Mouse (Mus musculus) heart, postnatal 0 days (tissue): ENCODE measurements around the gene Kirrel. TPM values are rescaled to one million over a fixed set of nuclear protein-coding genes. Genes with fewer than 3 reads are reported as not detected.
A peak's percentile ranks its signal among the peaks of the same experiment; 100 is the strongest.

Experiments
- ATAC-seq: fragments of 200-750 bp; cut with Nextera tagmentation; 2 replicates; pipeline ENCODE4 v1.8.0; 2017; ENCODE audit warnings: low read depth, moderate number of reproducible peaks, moderate library complexity; ENCODE audit not compliant: insufficient read depth
- DNase-seq: peaks from one replicate; pipeline ENCODE4 v3.0.0-alpha.2; 2016; ENCODE audit warnings: low spot score
- H3K27ac ChIP-seq: fragments of 300-500 bp; sonication (generic); 2 replicates; pipeline ENCODE4 v1.5.1; 2014; ENCODE audit warnings: low read depth, mild to moderate bottlenecking
- H3K27me3 ChIP-seq: fragments of 300-500 bp; sonication (generic); 2 replicates; pipeline ENCODE4 v1.6.1; 2014; ENCODE audit warnings: low read length, mixed read lengths; ENCODE audit not compliant: control insufficient read depth, insufficient read depth
- H3K36me3 ChIP-seq: fragments of 300-500 bp; sonication (generic); replicated peaks from 2 replicates; pipeline ENCODE4 v1.6.1; 2014; ENCODE audit warnings: low read length, mixed read lengths; ENCODE audit not compliant: control insufficient read depth, insufficient read depth
- H3K4me1 ChIP-seq: fragments of 300-500 bp; sonication (generic); 2 replicates; pipeline ENCODE4 v1.6.1; 2014; ENCODE audit warnings: antibody characterized with exemption; ENCODE audit not compliant: control insufficient read depth, insufficient read depth
- H3K4me2 ChIP-seq: fragments of 300-500 bp; sonication (generic); 2 replicates; pipeline ENCODE4 v1.6.1; 2014; ENCODE audit warnings: low read depth, mild to moderate bottlenecking, low read length, moderate library complexity
- H3K4me3 ChIP-seq: fragments of 300-500 bp; sonication (generic); 2 replicates; pipeline ENCODE4 v1.5.1; 2014; ENCODE audit warnings: low read depth, low read length
- H3K9ac ChIP-seq: fragments of 300-500 bp; sonication (generic); replicated peaks from 2 replicates; pipeline ENCODE4 v1.6.1; 2014; ENCODE audit warnings: low read depth, low read length, mixed read lengths
- H3K9me3 ChIP-seq: fragments of 300-500 bp; sonication (generic); replicated peaks from 2 replicates; pipeline ENCODE4 v1.6.1; 2016; ENCODE audit warnings: low read length; ENCODE audit not compliant: control insufficient read depth
- CTCF ChIP-seq: IDR thresholded peaks from 2 replicates; pipeline ENCODE4 v1.5.1; 2016; ENCODE audit warnings: antibody characterized with exemption, control low read depth, low read depth
- EP300 ChIP-seq: IDR thresholded peaks from 2 replicates; pipeline ENCODE4 v1.6.1; 2016; ENCODE audit warnings: antibody characterized with exemption, low read depth
- WGBS: fragments of 180-500 bp; shearing (Covaris S2); extraction: QIAGEN DNeasy Blood & Tissue Kit; methylation state at CpG from one replicate; pipeline ENCODE4 v1.1.7; 2014; 5-methylcytosine and 5-hydroxymethylcytosine counted together
- polyA plus RNA-seq: library from polyadenylated mRNA; unstranded; fragments of >200 nt; fragmentation: Nextera tagmentation; extraction: Ambion mirVana; gene quantifications from 2 replicates; pipeline ENCODE4 v1.2.1, GENCODE M21; 2015
- total RNA-seq: library from RNA; depleted of rRNA; stranded (reverse); fragments of >200 nt; gene quantifications from 2 replicates; pipeline ENCODE4 v1.2.3, GENCODE M21; 2014; ENCODE audit warnings: low replicate concordance

Gene Kirrel
- total and polyA plus RNA-seq, 2 experiments from 2014 or later, result 3.5 to 13.9 TPM

DNA sequence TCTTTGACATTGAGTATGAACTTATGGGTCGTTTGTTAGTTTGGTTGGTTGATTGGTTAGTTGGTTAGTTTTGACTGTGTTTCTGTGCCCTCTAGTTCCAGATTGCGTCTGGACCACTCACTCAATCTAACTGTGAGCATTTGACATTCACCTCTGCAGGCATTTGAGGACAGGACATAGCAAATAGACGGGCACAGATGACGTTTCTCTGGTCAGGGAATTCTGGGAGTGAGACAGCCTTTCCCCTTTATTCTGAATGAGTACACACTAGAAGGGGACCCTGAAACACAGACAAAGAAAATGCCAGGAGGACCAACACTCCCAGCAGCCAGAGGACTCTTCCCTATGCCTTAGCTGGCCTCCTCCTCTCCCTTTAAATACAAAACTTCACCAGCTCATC lies 2.1 kb upstream of the Kirrel start:
- DNase-seq (no peak), ATAC-seq (no peak)
- 54% methylated on average over 4 of the region's 4 CpGs for WGBS

DNA sequence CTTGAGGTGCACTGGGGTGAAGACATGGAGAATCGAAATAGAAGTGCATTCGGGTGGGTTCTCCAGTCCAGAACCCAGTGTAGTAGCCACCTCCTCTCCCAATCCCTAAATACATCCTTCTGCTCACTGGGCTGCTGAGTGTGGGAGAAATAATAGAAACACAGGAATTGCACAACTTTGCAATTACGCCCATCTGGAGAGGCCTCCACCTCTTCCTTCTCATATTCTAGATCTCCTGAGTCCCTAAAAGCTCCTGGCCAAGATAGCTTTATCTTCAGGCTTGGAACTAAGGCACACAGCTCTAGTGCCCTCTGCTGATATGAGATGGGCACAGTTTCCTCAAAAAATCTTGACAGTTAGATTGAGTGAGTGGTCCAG lies 880 bp upstream of the Kirrel start:
- 40% methylated on average over 3 of the region's 3 CpGs for WGBS
- Histone ChIP-seq H3K27ac (peak overlapping the region; percentile 66; the same call in 1 of the 2 replicates), H3K36me3 (no peaks in the 10 kb centered on the region), H3K4me3 (peak overlapping the region; percentile 86), H3K4me1 (peaks cover 15% of the 10 kb centered on the region), H3K9ac (no peak overlapping the region), H3K4me2 (peak overlapping the region; percentile 93), H3K27me3 (no peaks in the 10 kb centered on the region), H3K9me3 (no peaks in the 10 kb centered on the region)
- TF ChIP-seq EP300 (no peak), CTCF (peak; percentile 70)
- DNase-seq (no peak), ATAC-seq (no peak)

More for the DNA sequence above, 2.1 kb upstream of the Kirrel start:
- Histone ChIP-seq H3K4me1 (peaks cover 15% of the 10 kb centered on the region), H3K36me3 (no peaks in the 10 kb centered on the region), H3K4me3 (no peak overlapping the region), H3K9ac (no peak overlapping the region), H3K4me2 (no peak overlapping the region), H3K27ac (no peak overlapping the region), H3K9me3 (no peaks in the 10 kb centered on the region), H3K27me3 (no peaks in the 10 kb centered on the region)
- no peak for TF ChIP-seq CTCF
- TF ChIP-seq EP300, result no peak

DNA sequence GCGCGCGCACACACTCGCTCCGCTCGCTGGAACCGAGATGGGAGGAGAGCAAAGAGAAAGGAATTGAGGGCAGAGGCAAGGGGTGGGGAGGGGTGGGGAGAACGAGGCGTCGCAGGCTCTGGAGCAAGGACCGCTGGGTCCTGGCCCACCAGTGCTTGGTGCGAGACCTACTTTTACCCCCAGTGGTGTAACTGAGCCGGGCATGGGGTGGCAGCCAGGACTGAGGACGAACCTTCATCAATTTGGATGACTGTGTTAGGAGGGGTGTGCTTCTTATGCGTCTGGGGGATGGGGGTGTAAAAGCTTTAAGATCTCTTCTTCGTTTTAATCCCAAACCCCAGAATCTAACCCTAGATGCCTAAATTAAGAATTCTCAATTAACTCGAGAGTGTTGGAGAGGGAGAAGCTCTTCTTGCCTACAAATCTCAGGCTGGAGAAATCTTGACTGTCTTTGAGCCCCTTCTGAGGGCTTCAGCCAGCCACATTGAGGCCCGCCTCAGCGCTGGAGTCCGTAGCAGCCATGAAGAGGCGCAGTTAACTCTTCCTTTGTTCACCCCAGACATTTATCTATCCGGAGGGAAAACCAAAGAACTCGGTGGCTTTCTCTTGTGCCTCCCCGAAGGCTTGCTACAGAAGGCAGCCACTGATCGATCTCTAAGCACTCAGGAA lies 356 bp upstream of the Kirrel start:
- H3K27me3 ChIP-seq, result no peaks in the 10 kb centered on the region
- H3K4me3 ChIP-seq, result peak overlapping the region; percentile 86
- H3K4me1 ChIP-seq, result peaks cover 15% of the 10 kb centered on the region
- no peaks in the 10 kb centered on the region for H3K36me3 ChIP-seq
- TF ChIP-seq EP300 (no peak), CTCF (no peak)
- peak overlapping the region; percentile 93 for H3K4me2 ChIP-seq
- DNase-seq (no peak), ATAC-seq (no peak; the same call in 1 of the 2 replicates)
- H3K9ac ChIP-seq, result peak overlapping the region; percentile 80; the same call in 1 of the 2 replicates
- no peaks in the 10 kb centered on the region for H3K9me3 ChIP-seq
- 3% methylated on average over 25 of the region's 25 CpGs for WGBS
- H3K27ac ChIP-seq, result peak overlapping the region; percentile 66; the same call in 1 of the 2 replicates

DNA sequence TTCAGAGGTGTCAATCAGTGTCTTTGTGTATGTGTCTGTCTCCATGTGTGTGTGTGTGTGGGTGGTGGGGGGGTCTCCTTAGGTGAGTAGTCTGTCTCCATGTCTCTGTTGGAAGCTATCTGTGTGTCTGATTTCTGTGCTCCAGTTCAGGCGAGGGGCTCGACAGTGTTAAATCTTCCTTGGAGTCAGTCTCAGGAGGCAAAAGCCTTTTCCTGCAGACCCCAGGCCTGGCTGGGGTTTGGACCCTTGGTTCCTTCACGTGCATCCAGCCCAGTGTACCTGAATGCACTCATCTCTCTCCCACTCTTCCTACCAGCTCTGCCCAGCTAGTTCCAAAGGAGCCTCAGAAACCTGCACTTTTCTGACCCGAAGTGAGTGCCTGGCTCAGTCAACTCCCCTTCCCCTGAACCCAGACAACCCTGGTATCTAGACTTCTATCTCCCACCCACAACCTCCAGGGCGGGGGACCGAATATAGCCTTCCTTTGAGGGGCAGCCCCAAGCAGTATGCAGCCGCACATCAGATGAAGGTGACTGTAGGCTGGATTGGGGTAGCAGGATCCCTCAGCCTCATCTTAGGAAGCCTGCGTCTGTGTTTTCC lies 961 bp downstream of the Kirrel start:
- peaks cover 19% of the 10 kb centered on the region for H3K4me1 ChIP-seq
- no peak for DNase-seq

DNA sequence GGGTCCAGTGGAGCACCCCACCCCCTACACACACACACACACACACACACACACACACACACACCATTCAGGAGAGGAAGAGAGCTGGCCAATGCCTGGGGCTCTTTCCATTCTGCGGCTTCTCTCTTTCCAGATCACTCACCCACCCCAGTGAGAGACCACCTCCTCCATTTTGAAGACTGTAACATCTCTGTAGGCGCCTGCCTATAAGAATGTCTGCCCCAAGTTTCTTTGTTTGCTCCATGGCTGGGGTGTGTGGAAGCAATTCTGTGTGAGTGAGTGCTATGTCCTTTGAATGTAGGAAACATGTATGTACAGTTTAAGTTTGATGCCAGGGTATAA lies 1.5 kb downstream of the Kirrel start:
- H3K27ac ChIP-seq, result peak overlapping the region; percentile 67
- H3K4me1 ChIP-seq, result peaks cover 19% of the 10 kb centered on the region
- H3K9me3 ChIP-seq, result no peaks in the 10 kb centered on the region
- H3K9ac ChIP-seq, result peak overlapping the region; percentile 80
- ATAC-seq (no peak), DNase-seq (no peak)
- H3K4me2 ChIP-seq, result peak overlapping the region; percentile 93
- TF ChIP-seq EP300 (no peak), CTCF (no peak)
- no peaks in the 10 kb centered on the region for H3K27me3 ChIP-seq
- H3K36me3 ChIP-seq, result no peaks in the 10 kb centered on the region
- 13% methylated on average over 2 of the region's 2 CpGs for WGBS
- H3K4me3 ChIP-seq, result peak overlapping the region; percentile 86

More for the DNA sequence above, 961 bp downstream of the Kirrel start:
- Histone ChIP-seq H3K27me3 (no peaks in the 10 kb centered on the region), H3K4me2 (peak overlapping the region; percentile 93), H3K9ac (peak overlapping the region; percentile 80), H3K36me3 (no peaks in the 10 kb centered on the region), H3K27ac (peak overlapping the region; percentile 66), H3K9me3 (no peaks in the 10 kb centered on the region), H3K4me3 (peak overlapping the region; percentile 86)
- 6% methylated on average over 8 of the region's 8 CpGs for WGBS
- no peak for ATAC-seq
- no peak for TF ChIP-seq EP300
- TF ChIP-seq CTCF, result no peak
